Mouse (Mus musculus): ENCODE results near the gene Mei1.

DNA sequence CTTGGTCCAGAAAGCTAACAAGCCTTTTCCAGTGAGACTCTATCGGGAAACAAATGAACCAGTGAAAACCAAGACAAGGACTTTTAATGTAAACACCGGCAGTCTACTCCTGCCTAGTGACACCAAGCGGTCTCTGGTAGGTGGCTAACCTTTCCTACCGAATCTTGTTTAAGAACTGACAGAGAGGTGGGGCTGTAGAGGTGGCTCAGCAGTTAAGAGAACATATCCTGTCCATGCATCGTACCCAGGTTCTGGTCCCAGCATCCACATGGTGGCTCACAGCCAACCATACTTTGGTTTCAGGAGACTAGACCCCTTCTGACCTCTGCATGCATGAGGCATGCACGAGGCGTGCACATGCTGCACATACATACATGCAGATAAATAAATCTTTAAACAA is 42.5 kb upstream of the Mei1 start:
- TF ChIP-seq E2F4 (IDR thresholded peaks at IDR 0.05; ENCODE audit: insufficient read depth): no peak
- TF ChIP-seq POLR2A (IDR thresholded peaks at IDR 0.05; ENCODE audit: insufficient read length, low read depth): no peak
- no peak for TF ChIP-seq TCF12 (IDR thresholded peaks at IDR 0.05; ENCODE audit: insufficient read depth, poor library complexity, severe bottlenecking)
- no peak for TF ChIP-seq MAX (IDR thresholded peaks at IDR 0.05; ENCODE audit: low read depth)
- TF ChIP-seq CEBPB (IDR thresholded peaks at IDR 0.05; ENCODE audit: insufficient read depth, poor library complexity, severe bottlenecking): no peak
- no peak for TF ChIP-seq POLR2AphosphoS2 (IDR thresholded peaks at IDR 0.05; ENCODE audit: insufficient read length, low read depth)

Data from myocyte (in vitro differentiated cells).